Mouse (Mus musculus) right cerebral cortex, postnatal 36 days (tissue): ENCODE data around the gene Esr1.

ENCODE experiments used
- DNase-seq, 2 experiments: peaks; one replicate each; pipeline ENCODE4 v3.0.0; 2022; ENCODE audit warnings: low spot score in 2 of 2, mixed read lengths in 1 of 2

Gene Esr1

GRCm38 (mm10) chr10:4977374-4977773 is 366.0 kb downstream of the Esr1 start:
- no peak for DNase-seq

GRCm38 (mm10) chr10:4983919-4984318 is 372.5 kb downstream of the Esr1 start:
- no peak for DNase-seq

DNA sequence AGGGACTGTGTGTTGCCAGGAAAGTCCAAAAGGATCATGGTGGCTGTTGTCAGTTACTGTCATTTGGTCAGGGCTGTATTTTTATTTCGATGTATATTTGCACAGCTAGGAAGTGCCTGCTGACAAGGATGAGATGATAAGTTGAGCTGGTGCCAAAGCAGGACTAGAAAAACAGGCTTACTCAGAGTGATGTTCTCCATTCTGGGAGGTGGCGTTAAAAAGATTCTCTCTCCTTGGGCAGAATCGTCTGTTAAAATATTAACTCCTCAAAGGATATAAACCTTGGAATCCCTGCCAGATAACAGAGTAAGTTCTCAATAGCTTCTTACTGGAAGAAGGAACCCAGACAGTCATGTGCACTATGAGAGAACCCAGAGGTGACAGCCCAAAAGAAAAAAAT is 382.4 kb downstream of the Esr1 start:
- no peak for DNase-seq

DNA sequence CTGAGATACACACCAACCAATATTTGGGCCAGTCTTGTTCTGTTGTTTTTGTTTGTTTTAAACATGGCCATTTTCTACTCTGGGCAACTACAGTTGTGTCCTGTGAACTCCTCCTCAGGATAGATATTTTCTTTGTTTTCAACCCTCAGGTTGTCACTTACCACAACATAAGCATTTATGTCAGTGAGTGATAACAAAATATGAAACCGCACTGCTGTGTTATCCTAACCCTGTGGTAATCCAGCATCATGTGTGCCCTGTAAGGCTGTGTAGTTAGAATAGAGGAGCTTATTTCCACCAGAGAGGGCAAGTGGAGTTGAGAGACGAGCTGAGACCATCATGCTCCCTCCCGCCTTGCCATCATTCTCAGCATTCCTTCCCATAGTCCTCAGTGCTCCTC is 385.2 kb downstream of the Esr1 start:
- DNase-seq, result no peak

DNA sequence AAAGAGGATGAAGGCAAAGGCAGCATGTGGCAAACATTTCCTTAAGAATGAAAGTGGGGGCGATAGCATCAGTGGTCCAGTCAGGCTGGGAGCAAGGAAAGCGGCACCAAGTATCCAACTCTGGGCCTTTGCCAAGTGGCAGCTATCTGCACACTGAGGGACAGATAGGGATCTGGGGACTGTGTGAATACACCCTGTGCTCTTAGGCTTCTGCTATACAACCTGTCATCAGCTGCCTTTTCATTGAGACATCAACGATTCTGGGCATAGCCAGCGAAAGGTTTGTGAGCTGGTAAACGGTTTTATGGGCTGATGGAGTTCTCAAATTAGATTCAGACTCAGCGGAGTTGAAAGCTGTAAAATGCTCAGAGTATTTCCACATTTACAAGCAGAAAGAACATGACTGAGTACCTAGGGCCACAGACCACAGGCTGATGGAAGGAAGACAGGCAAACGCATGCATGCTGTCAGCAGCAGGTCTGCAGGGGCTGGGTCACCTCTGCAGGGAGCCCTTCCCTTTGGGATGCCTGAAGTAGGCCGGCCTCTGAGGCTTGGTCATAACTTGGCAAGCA is 397.5 kb downstream of the Esr1 start:
- DNase-seq, result no peak

DNA sequence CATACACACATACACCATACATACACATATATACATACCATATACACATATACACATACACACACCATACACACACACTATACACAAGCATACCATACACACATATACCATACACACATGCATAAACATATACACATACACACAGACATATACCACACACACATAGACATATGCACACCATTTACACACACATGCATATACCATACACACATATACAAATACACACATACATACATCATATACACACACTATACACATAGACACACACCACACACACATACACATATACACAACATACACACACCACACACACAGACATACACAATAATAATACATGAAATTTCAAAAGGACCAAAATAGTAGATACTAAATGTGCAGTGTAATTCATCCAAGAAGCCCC is 400.6 kb downstream of the Esr1 start:
- no peak for DNase-seq

- no peak for DNase-seq
Measured at GRCm38 (mm10) chr10:5014976-5015375, 403.6 kb downstream of the Esr1 start.

- no peak for DNase-seq
Measured at GRCm38 (mm10) chr10:5017148-5017547, 405.8 kb downstream of the Esr1 start.

GRCm38 (mm10) chr10:5025906-5026305 is 414.5 kb downstream of the Esr1 start:
- DNase-seq, result no peak

- DNase-seq, result no peak
Measured at GRCm38 (mm10) chr10:5027208-5027607, 415.8 kb downstream of the Esr1 start.

GRCm38 (mm10) chr10:5028301-5028700 is 416.9 kb downstream of the Esr1 start:
- no peak for DNase-seq

- DNase-seq, result no peak
Measured at GRCm38 (mm10) chr10:5029161-5029560, 417.8 kb downstream of the Esr1 start.

DNA sequence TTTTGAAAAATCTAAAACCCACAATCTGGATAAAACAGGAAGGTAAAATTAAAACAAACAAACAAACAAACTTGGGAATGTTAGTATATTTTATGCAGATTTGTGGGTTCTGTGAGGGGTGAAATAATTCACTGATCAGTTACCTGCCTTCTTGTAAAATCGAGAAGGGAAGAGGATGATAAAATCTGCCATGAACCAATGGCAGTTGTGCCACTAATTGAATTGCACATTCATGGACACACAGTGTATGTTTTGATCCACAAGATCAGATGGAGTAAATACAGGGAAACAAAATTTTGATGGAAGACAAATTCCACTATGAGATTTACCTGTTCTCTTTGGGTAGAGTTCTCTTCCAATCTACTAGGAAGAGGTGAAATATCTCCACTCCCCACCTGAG is 418.5 kb downstream of the Esr1 start:
- no peak for DNase-seq

- DNase-seq, result no peak
Measured at GRCm38 (mm10) chr10:5032192-5033048, 421.0 kb downstream of the Esr1 start.

DNA sequence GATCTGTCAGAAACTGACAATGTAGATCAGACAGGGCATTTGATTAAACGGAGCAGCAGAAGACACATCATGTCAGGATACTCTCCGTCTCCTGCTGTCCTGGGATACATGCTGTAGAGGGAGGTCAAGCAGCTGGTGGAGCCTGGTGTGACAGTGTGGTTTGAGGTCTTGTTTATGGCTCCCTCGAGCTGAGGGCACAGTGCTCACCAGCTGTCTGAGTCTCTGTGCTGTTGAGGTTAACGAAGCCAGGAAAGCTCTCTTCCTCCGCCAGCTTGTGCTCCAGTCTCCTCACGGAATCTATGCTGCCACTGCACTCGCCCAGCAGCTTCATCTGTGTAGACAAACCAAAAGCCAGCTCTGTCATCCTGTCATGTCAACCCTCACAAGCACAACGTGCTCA is 429.9 kb downstream of the Esr1 start:
- no peak for DNase-seq

DNA sequence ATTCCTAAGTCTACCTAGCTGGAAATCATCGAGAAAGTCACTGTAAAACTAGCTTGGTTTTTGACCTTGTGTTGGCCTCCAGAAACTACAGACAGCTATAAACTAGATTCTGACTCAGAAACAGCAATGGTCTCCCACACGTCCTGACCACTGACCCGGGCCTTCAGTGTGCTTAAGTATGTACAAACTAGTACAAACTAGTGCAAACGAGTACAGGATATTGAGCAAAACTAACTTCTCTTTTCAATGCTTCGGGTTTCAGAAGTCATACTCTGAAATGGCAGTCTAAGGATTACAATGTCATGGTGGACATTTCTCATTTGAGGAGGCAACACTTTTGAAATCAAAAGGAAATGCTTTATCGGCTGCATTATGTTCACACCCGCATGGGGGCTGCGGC is 433.1 kb downstream of the Esr1 start:
- DNase-seq, result no peak

GRCm38 (mm10) chr10:5045213-5045612 is 433.8 kb downstream of the Esr1 start:
- DNase-seq, result no peak

DNA sequence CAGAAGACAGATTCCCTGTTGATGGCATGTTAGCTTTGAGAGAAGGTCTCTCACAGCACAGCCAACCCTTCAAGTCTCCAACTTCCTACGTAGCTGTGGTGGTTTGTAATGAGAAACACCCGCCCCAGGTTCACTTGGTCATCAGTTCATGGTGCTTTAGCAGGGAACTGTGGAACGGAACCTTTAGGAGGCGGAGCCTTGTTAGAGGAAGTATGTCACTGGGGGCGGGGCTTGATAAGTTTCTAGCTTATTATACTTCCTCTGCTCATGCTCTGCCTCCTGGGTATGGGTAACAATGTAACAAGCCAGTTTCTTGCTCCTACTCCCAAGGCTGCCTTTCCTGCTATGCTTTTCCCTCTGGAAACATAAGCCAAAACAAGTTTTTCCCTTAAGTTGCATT is 434.3 kb downstream of the Esr1 start:
- DNase-seq, result no peak
